Mouse (Mus musculus) MEL (cell line): ENCODE data around the gene Zcchc24.
A peak's percentile ranks its signal among the peaks of the same experiment; 100 is the strongest.

Source experiments
- CHD2 ChIP-seq: IDR thresholded peaks from 2 replicates; pipeline ENCODE4 v1.6.1; 2011; ENCODE audit warnings: low read length, improper control_type of control experiment
- CTCF ChIP-seq, 3 experiments: IDR thresholded peaks in 2 of 3; conservative IDR thresholded peaks in 1 of 3; 2 replicates each; pipeline ENCODE4 v1.5.1; 2011 to 2012; ENCODE audit warnings: low read length in 3 of 3, low read depth in 2 of 3, mild to moderate bottlenecking in 2 of 3, improper control_type of control experiment in 1 of 3, inconsistent platforms in 1 of 3, mixed read lengths in 1 of 3, moderate library complexity in 1 of 3; ENCODE audit not compliant: control insufficient read depth in 1 of 3, insufficient read depth in 1 of 3, poor library complexity in 1 of 3, severe bottlenecking in 1 of 3
- ELF1 ChIP-seq: IDR thresholded peaks from 2 replicates; pipeline ENCODE4 v1.6.1; 2014; ENCODE audit warnings: low read depth, mild to moderate bottlenecking, inconsistent platforms, low read length, improper control_type of control experiment, moderate library complexity
- GATA1 ChIP-seq: IDR thresholded peaks from 2 replicates; pipeline ENCODE4 v1.6.1; 2011; ENCODE audit warnings: low read depth, low read length, improper control_type of control experiment
- JUND ChIP-seq: IDR thresholded peaks from 2 replicates; pipeline ENCODE4 v1.6.1; 2011; ENCODE audit warnings: low read depth, mild to moderate bottlenecking, improper control_type of control experiment, low read length
- KAT2A ChIP-seq: conservative IDR thresholded peaks from 2 replicates; pipeline ENCODE4 v1.6.1; 2012; ENCODE audit warnings: low read depth, low read length, improper control_type of control experiment, inconsistent platforms
- MXI1 ChIP-seq: IDR thresholded peaks from 2 replicates; pipeline ENCODE4 v1.6.1; 2011; ENCODE audit warnings: mild to moderate bottlenecking, low read depth, low read length, improper control_type of control experiment
- POLR2A ChIP-seq, 2 experiments: IDR thresholded peaks; 2 replicates each; pipeline ENCODE4 v1.6.1; 2011 to 2012; ENCODE audit warnings: low read length in 2 of 2, mild to moderate bottlenecking in 2 of 2, control low read depth in 1 of 2, improper control_type of control experiment in 1 of 2, low read depth in 1 of 2, moderate library complexity in 1 of 2; ENCODE audit not compliant: control insufficient read depth in 1 of 2, insufficient read depth in 1 of 2, poor library complexity in 1 of 2
- TBP ChIP-seq: IDR thresholded peaks from 2 replicates; pipeline ENCODE4 v1.8.0; 2011; ENCODE audit warnings: low read depth, low read length, improper control_type of control experiment
- ZMIZ1 ChIP-seq: IDR thresholded peaks from 2 replicates; pipeline ENCODE4 v1.6.1; 2012; ENCODE audit warnings: low read depth, mild to moderate bottlenecking, inconsistent platforms, low read length, improper control_type of control experiment, moderate library complexity

GRCm38 (mm10) chr14:25816416-25816815 lies 47.6 kb upstream of the Zcchc24 start:
- TF ChIP-seq CTCF (IDR thresholded peaks at IDR 0.05 in 2 of 3, conservative IDR thresholded peaks at IDR 0.05 in 1 of 3; ENCODE audit: control insufficient read depth in 1 of 3, insufficient read depth in 1 of 3, low read depth in 2 of 3, low read length in 3 of 3, poor library complexity in 1 of 3, severe bottlenecking in 1 of 3) (peak; percentile 74 to 83 (median 82)), ELF1 (no peak), TBP (no peak), ZMIZ1 (no peak), POLR2A (IDR thresholded peaks at IDR 0.05; ENCODE audit: control insufficient read depth in 1 of 2, insufficient read depth in 1 of 2, low read depth in 1 of 2, low read length in 2 of 2, poor library complexity in 1 of 2) (no peak), MXI1 (no peak), GATA1 (no peak), KAT2A (no peak), CHD2 (no peak), JUND (no peak)
